Mouse (Mus musculus): ENCODE measurements at regions not wholly inside any gene's neighbourhood (a gene's known extent, or its start where the extent isn't known, plus 50 kb on each side); places are given as distances from the start of the nearest gene placed in this dataset.
A peak's percentile ranks its signal among the peaks of the same experiment; 100 is the strongest.

GRCm38 (mm10) chr13:116497659-116498414 lies 188.3 kb upstream of the Isl1 start:
- no peak overlapping the region for H3K4me3 ChIP-seq (ENCODE audit: low read depth, low read length)
- H3K36me3 ChIP-seq (ENCODE audit: insufficient read depth): no peaks in the 10 kb centered on the region
- H3K4me2 ChIP-seq: no peak overlapping the region
- WGBS: 65% methylated on average over 6 of the region's 6 CpGs
- ATAC-seq (ENCODE audit: insufficient read depth) (no peak), DNase-seq (no peak)
- H3K27ac ChIP-seq (ENCODE audit: low read depth): no peak overlapping the region
- no peaks in the 10 kb centered on the region for H3K4me1 ChIP-seq (ENCODE audit: insufficient read depth)
- H3K9me3 ChIP-seq (ENCODE audit: low read depth, low read length): no peaks in the 10 kb centered on the region
- H3K9ac ChIP-seq: no peak overlapping the region
- TF ChIP-seq CTCF (IDR thresholded peaks at IDR 0.05; ENCODE audit: low read depth): no peak
- H3K27me3 ChIP-seq (ENCODE audit: insufficient read depth, low read length): no peaks in the 10 kb centered on the region

DNA sequence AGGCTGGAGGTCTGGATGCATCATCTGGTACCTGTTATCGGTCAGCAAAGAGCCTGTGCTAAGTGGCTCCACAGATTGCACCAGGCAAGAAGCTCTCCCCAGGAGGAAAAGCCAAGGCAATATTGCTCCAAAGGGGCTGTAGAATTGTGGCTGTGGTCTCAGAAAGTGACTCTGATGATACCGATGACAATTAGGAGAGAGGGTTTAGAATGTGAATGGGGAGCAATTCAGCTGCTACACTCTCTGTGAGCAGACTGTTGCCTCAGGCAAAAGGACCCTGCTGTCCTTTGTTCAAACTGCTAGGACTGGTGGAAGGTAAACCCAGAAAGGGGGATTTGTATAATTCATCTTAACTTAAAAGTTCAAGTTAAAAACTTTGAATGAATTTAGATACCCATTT lies 186.2 kb upstream of the Isl1 start:
- Histone ChIP-seq H3K4me2 (no peak overlapping the region), H3K36me3 (ENCODE audit: insufficient read depth) (no peaks in the 10 kb centered on the region), H3K4me1 (ENCODE audit: insufficient read depth) (no peaks in the 10 kb centered on the region), H3K27ac (ENCODE audit: low read depth) (no peak overlapping the region), H3K9ac (no peak overlapping the region), H3K9me3 (ENCODE audit: low read depth, low read length) (no peaks in the 10 kb centered on the region), H3K4me3 (ENCODE audit: low read depth, low read length) (no peak overlapping the region), H3K27me3 (ENCODE audit: insufficient read depth, low read length) (no peaks in the 10 kb centered on the region)
- DNase-seq (no peak), ATAC-seq (ENCODE audit: insufficient read depth) (no peak)
- WGBS: 58% methylated on average over 2 of the region's 2 CpGs
- TF ChIP-seq CTCF (IDR thresholded peaks at IDR 0.05; ENCODE audit: low read depth): no peak

DNA sequence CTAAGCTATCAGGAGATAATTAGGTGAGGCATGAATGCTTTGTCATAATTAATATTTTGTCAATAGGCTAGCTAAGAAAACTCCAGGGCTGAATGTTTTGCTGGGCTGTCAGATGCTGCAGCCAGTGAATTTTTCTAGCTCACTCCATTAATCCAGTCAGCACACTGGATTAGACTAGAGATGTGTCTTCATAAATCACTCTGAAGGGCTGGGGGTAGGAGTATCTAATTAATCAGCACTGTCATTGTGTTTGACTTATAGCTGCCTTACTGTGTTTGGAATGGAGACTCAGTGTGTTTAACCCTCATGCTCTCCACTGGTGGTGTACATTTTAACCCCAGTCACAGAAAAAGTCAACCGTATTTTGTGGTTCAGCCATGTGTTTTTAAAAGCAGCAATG lies 179.9 kb upstream of the Isl1 start:
- Histone ChIP-seq H3K36me3 (ENCODE audit: insufficient read depth) (no peaks in the 10 kb centered on the region), H3K4me1 (ENCODE audit: insufficient read depth) (no peaks in the 10 kb centered on the region), H3K4me2 (no peak overlapping the region), H3K9me3 (ENCODE audit: low read depth, low read length) (no peaks in the 10 kb centered on the region), H3K9ac (no peak overlapping the region), H3K4me3 (ENCODE audit: low read depth, low read length) (no peak overlapping the region), H3K27me3 (ENCODE audit: insufficient read depth, low read length) (no peaks in the 10 kb centered on the region), H3K27ac (ENCODE audit: low read depth) (no peak overlapping the region)
- 2% methylated on average over 1 of the region's 1 CpGs for WGBS
- DNase-seq (peak; percentile 53), ATAC-seq (ENCODE audit: insufficient read depth) (peak; percentile 90)
- TF ChIP-seq CTCF (IDR thresholded peaks at IDR 0.05; ENCODE audit: low read depth): no peak

GRCm38 (mm10) chr13:116474611-116475010 lies 165.1 kb upstream of the Isl1 start:
- no peak overlapping the region for H3K4me3 ChIP-seq (ENCODE audit: low read depth, low read length)
- H3K27me3 ChIP-seq (ENCODE audit: insufficient read depth, low read length): no peaks in the 10 kb centered on the region
- DNase-seq: no peak
- no peaks in the 10 kb centered on the region for H3K9me3 ChIP-seq (ENCODE audit: low read depth, low read length)
- no peak overlapping the region for H3K27ac ChIP-seq (ENCODE audit: low read depth)
- H3K36me3 ChIP-seq (ENCODE audit: insufficient read depth): no peaks in the 10 kb centered on the region
- no peaks in the 10 kb centered on the region for H3K4me1 ChIP-seq (ENCODE audit: insufficient read depth)
- no peak for TF ChIP-seq CTCF (IDR thresholded peaks at IDR 0.05; ENCODE audit: low read depth)
- 62% methylated on average over 8 of the region's 8 CpGs for WGBS
- H3K4me2 ChIP-seq: no peak overlapping the region
- ATAC-seq (ENCODE audit: insufficient read depth): no peak
- H3K9ac ChIP-seq: no peak overlapping the region

DNA sequence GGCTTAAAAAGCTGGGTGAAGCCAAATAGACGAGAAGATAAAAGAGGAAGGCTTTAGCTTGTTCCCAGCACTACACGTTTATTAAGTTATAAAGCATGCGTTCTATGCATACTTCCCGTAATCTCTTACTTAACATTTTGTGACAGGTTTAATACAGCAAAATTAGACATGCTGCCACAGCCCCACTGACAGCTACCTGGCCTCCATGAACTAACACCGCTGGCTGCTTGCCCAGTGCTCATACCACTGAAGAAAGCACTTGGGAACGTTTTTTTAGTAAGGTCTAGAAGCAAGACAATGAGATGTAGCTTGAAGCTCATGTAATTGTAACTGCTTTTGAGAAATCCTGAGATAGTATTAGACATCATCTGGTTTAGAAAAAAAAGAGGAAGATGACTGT lies 152.3 kb upstream of the Isl1 start:
- 53% methylated on average over 6 of the region's 6 CpGs for WGBS
- ATAC-seq (ENCODE audit: insufficient read depth) (no peak), DNase-seq (no peak)
- no peak overlapping the region for H3K9ac ChIP-seq
- no peak overlapping the region for H3K4me2 ChIP-seq
- H3K4me3 ChIP-seq (ENCODE audit: low read depth, low read length): no peak overlapping the region
- no peaks in the 10 kb centered on the region for H3K9me3 ChIP-seq (ENCODE audit: low read depth, low read length)
- no peaks in the 10 kb centered on the region for H3K27me3 ChIP-seq (ENCODE audit: insufficient read depth, low read length)
- H3K4me1 ChIP-seq (ENCODE audit: insufficient read depth): no peaks in the 10 kb centered on the region
- no peak overlapping the region for H3K27ac ChIP-seq (ENCODE audit: low read depth)
- H3K36me3 ChIP-seq (ENCODE audit: insufficient read depth): no peaks in the 10 kb centered on the region
- TF ChIP-seq CTCF (IDR thresholded peaks at IDR 0.05; ENCODE audit: low read depth): no peak

DNA sequence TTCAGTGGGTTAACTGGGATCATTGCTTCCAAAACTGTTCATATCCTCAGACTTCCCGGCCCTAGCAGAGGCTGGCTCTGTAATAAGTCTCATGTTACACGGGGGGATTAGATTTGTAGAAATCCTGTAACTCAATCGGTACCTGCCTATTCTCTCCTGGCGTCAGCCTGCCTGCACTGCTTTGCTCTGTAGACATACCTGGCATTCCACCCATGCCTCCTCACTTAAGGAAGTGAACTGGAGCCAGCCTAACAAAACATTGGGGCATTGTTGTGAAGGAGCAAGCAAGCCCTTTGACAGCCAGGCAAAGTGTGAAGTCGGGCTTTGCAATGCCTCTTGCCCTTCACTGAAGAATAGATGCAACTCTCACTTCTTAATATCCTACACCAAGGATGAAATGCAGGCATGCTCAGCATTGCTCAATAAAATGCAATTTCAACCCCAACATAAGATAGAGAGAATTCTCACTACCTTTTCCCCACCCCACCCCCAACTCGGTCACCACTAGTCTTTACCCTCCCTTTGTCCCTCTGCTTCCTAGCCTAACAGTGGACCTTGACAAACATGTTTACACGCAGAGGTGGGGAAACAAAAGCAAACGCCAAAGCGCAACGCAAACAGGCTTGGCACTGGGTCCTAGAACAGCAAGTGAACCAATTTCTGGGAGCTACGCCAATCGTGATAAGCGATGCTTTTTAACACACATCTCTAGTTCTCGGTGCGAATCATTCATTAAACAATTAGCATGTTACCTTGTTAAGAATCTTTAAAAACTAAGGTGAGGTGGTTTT lies 133.9 kb upstream of the Isl1 start:
- ATAC-seq (ENCODE audit: insufficient read depth) (peak; percentile 94), DNase-seq (peak; percentile 62)

DNA sequence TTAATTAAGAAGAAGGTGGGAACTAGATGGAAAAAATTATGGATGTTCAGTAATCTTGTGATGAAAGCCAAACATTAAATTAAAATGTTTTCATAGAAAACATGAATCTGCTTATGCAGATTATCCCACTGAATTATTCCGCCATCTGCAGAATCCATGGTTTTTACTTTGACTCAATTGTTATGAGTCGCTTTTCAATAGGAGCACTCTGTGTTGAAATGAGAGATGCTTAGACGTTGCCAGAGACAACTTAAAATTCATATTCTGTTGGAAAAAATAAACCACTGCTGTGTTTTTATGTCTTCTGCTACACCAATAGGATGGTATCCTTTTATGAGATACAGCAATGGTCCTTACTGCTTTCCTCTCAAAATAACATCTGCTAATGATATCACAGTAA lies 108.3 kb upstream of the Isl1 start:
- WGBS: 87% methylated on average over 3 of the region's 3 CpGs
- no peaks in the 10 kb centered on the region for H3K9me3 ChIP-seq (ENCODE audit: low read depth, low read length)
- H3K27ac ChIP-seq (ENCODE audit: low read depth): no peak overlapping the region
- no peak for ATAC-seq (ENCODE audit: insufficient read depth)
- no peak for TF ChIP-seq CTCF (IDR thresholded peaks at IDR 0.05; ENCODE audit: low read depth)
- no peak overlapping the region for H3K4me2 ChIP-seq
- DNase-seq: no peak
- H3K9ac ChIP-seq: no peak overlapping the region
- no peaks in the 10 kb centered on the region for H3K27me3 ChIP-seq (ENCODE audit: insufficient read depth, low read length)
- no peaks in the 10 kb centered on the region for H3K36me3 ChIP-seq (ENCODE audit: insufficient read depth)
- no peaks in the 10 kb centered on the region for H3K4me1 ChIP-seq (ENCODE audit: insufficient read depth)
- no peak overlapping the region for H3K4me3 ChIP-seq (ENCODE audit: low read depth, low read length)

More for the DNA sequence above, 133.9 kb upstream of the Isl1 start:
- Histone ChIP-seq H3K27me3 (ENCODE audit: insufficient read depth, low read length) (no peaks in the 10 kb centered on the region), H3K36me3 (ENCODE audit: insufficient read depth) (no peaks in the 10 kb centered on the region), H3K4me1 (ENCODE audit: insufficient read depth) (no peaks in the 10 kb centered on the region), H3K4me3 (ENCODE audit: low read depth, low read length) (no peak overlapping the region), H3K9ac (no peak overlapping the region), H3K27ac (ENCODE audit: low read depth) (no peak overlapping the region), H3K9me3 (ENCODE audit: low read depth, low read length) (no peaks in the 10 kb centered on the region), H3K4me2 (peak overlapping the region; percentile 44)
- WGBS: 28% methylated on average over 15 of the region's 15 CpGs
- no peak for TF ChIP-seq CTCF (IDR thresholded peaks at IDR 0.05; ENCODE audit: low read depth)
